Mouse (Mus musculus): ENCODE measurements around the gene Mboat2.

The Mboat2 gene

DNA sequence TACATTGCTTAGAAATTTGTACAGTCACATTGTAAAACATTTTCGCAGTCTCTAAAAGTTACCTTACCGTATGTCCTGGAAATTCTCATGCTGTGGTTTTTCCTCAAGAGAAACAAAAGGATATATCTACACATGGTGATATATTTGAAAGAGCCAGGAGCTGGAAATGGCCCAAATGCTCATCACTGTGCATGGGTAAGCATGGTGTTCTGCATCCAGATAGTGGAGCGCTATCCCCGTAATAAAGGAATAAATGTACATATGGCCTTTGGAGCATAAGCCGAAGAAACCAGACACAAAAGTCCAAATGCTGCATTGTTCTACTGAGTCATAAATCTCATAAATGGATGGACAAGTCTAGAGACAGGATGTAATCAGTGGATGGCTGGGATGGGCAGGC is 72.1 kb downstream of the Mboat2 start:
- no peak for DNase-seq (ENCODE audit: extremely low spot score)

DNA sequence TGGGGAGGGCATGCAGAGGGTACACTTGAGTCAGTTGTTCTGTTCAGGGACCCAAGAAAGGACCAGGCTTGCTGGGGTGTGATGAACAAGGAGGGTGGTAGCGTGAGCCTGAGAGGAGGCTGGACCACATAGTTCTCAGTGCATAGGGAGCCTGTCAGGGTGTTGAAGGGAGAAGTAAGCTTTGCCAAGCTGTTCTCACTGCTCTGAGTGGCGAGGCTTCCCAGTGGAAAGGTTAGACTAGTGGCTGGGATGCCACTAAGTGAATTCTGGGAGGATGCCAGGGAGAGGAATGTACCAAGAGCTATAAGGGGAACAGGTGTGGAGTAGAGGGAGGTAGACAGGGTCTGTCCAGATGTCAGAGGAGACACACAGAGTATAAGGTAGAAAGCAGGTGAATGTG is 77.2 kb downstream of the Mboat2 start:
- no peak for DNase-seq (ENCODE audit: extremely low spot score)

DNA sequence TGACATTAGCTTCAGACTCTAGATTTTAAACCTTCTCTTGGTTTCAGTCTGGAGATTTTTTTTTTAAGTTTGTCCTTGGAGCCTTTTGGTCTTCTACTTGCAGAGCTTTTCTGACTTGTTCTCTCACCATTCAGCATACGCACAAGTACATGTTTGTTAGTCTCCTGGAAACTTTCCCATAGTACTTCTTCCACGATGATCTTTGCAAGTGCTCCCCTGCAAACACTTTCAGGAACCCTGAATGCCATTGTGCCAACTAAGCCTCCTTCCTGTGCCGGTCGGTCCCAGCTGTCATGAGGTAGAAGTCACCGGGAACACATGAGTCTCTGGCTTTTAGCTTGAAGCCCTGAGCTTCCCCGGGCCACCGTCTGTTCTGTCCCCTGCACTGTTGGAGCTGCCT is 79.0 kb downstream of the Mboat2 start:
- DNase-seq (ENCODE audit: extremely low spot score) = no peak

DNA sequence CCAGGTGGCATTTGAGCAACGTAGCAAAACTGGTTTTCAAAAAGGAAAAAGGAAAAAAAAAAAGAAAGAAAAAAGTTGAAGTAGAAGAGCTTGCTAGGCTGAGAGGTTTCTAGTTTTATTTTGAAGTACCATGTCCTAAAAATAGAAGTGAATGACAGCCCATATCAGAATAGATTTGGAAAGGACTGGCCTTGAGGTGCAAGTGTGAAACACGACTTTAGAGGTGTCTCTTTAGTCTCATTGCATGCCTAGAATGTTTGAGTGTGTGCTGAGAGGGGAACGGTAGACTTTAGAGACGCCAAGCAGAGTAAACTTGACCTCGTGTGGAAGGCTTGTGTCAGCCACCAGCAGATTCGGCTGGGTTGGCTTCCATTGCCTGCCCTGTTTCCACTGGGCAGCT is 81.5 kb downstream of the Mboat2 start:
- no peak for DNase-seq (ENCODE audit: extremely low spot score)

DNA sequence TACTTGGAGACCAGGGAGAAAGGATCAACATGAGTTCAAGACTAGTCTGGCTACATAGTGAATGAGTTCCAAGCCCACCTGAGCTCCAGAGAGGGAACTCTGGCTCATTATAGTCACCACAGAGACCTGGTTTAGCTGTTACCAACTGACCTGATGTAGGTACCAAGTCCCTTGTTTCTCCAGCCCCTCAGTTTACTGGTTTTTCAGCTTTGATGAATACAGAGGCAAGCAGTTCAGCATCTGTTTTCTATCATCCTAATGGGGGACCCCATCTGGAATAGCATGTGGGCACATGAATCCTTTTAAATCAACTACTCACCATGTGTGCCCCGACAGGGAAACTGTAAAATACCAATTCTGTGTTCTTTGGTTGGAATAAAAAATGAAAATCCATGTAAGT is 82.2 kb downstream of the Mboat2 start:
- no peak for DNase-seq (ENCODE audit: extremely low spot score)

DNA sequence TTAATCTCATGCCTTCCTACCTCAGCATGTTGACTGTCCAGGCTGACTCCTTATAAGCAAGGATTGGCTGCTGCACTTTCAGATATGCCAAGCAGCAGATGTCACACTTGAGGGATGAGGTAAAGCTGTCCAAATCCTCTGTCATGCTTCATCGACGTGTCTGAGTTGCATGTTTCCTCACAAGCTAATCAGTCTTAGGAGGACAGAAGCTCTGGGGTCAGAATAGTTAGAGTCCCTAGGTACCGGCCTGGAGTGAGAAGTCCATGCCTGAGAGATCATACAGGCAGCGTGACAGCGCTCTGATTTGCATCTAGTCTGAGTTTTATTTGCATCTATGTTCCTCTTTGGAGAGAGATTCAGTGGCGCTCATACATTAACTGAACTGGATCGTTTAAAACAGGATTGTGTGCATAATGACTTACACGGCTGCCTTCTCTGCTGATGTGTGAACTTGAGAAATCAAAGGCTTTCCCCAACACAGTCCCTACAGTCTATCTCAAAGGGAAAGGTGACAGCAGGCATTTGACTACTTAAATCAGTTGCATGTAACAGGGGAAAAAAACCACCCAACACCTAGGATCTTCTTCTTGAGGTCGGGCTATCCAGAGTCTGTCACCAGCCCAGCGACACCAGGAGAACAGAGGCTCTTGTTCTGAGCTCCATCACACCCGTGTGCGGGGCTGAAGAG is 88.0 kb downstream of the Mboat2 start:
- no peak for DNase-seq (ENCODE audit: extremely low spot score)

DNA sequence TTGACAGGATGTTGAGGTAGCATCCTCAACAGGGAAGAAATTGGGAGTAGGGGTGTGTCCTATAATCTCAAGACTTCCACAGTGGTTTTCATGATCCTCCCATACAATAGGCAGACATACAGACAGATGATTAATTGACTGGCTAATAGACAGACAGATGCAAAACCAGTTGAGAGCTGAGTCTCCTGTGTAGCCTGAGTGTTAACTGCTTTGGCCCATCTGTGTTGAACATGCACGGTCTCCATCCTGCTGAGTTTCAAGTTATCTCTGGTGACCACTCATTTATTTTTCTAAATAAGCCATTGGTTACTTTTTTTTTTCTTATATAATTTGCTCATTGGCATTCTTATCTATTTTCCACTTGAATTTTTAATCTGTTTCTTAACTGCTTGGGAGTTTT is 90.2 kb downstream of the Mboat2 start:
- no peak for DNase-seq (ENCODE audit: extremely low spot score)

DNA sequence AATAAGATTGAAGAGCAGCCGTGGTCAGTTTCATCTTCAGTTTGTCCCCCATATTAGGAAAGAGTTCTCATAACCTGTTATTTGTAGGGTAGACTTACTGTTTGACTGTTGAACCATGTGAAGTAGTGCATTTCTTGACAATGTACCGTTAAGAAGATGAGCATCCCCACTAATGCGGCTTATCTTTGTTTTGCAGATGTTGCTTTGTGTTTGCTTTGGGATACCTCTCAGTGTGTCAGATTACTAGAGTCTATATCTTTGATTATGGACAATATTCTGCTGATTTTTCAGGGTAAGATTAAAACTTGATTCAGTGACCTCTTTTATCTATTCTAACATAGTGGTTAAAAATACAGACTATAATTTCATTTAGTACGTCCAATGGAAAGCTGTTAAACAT is 93.3 kb downstream of the Mboat2 start:
- no peak for DNase-seq (ENCODE audit: extremely low spot score)

DNA sequence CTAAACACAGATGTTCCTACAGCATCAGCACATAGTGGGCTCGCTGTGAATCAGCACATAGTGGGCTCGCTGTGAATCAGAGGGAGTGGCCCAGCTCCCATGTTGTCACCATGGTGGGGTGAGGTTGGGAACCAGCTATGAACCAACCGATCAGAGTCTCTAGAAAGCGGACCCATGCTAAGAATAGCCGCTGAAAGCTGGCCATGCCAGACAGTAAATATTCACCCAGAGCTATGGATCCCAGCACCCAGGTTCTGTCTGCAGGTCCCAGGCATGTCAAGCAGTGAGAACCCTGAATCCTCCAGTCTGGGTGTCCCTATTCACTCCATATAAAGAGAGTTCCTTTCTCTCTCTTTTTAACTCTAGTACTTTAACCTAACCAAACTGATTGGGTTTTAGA is 94.6 kb downstream of the Mboat2 start:
- no peak for DNase-seq (ENCODE audit: extremely low spot score)

DNA sequence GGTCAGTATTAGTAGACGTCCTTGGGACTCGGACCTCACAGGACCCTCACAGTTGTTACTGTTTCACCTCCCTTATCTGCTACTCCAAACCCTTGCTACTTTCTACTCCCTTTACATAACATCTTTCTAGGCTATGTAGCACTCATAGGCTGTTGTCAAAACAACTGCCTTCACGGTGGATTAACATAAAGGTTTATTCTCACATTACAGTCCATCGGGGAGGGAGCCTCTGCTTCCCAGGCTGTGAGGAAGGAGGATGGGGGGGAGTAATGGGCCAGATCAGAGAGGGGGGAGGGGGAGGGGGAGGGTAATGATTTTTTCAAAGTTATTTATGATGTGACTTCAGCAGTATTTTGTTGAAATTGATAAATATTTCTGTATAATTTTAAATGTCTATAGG is 95.0 kb downstream of the Mboat2 start:
- DNase-seq (ENCODE audit: extremely low spot score) = no peak

DNA sequence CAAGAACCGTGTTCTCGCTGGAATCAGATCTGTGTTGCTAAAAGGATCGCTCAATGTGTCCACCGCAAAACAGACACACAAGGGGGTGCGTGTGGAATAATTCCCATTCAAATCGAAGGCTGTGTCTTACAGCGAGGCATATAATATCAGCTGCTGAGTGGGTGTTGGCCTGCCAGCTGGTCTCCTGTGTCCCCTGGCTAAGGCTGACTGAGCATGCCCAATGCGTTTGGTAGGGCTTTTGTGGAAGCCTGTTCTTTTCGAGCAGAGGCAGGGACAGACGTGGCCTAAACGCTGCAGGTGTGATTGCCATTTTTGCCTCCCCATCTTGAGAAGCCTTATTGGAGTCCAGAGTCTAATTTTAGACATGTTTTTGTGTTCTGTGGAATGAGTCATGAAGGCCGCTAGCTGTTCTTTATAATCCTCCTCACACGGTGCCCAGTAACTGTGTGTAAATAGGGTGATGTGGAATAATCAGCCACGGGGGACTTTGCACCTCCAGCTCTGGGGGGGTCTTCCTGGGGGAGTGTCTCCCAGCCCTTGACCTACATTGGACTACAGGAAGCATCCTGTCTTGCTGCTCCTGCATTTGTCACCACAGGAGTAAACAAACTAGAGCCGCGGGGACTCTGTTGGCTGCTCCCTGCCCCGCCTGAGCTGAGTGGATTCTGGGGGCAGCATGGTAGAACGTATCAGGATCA is 97.5 kb downstream of the Mboat2 start:
- DNase-seq (ENCODE audit: extremely low spot score) = no peak

DNA sequence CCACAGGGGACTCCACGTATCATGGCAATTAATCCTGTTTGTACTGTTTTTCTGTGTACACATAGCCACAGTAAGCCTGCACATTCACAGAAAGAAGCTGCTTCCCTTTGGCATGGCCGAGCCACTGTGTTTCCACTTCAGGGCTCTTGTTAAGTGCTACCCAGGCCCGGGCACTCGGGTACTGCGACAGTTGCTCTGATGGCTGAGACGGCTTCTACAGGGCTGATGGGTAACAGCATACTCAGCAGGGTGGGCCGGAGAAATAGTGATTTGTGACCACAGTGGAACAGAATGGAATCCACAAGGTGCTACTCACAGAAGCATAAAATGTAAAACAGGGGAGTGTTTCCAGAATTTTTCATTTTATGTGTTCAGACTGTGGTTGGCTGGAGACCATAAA is 98.4 kb downstream of the Mboat2 start:
- DNase-seq (ENCODE audit: extremely low spot score) = no peak

DNA sequence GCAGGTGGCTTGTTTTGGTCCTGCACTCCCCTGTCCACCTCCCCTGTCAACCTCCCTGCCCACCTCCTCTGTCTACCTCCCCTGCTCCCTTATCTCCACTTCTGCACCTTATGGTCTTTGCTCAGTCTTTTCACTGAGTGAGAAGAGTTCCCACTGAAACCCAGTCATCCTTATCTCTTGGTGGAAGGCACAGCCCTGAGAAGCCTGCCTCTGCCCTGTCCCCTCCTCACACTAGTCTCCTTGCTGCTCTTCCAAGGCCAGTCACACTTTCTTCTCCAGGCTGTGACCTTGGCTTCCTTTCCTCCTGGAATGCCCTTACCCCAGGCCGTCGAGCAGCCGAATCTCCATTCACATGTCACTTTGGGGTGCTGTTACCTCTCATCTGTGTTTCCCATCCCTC is 100.1 kb downstream of the Mboat2 start:
- no peak for DNase-seq (ENCODE audit: extremely low spot score)

DNA sequence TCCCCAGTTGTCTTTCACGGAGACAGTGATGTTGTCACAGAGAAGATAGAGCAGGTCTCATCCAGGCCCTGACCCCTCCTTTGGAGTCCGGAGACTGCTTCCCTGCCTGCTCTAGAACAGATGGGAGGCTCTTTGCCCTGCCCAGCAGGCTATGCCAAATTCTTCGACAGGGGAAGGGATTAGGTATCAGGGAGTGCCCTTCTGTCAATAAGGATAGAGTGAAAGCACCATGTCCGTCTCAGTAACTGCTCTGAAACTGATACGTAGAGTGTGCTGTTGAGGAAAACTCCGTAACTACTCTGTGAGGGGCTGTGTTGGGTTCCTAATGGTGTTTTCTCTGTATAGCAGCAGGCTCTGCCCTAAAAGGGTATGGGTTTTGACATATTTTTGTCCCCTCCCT is 101.4 kb downstream of the Mboat2 start:
- DNase-seq (ENCODE audit: extremely low spot score) = no peak

DNA sequence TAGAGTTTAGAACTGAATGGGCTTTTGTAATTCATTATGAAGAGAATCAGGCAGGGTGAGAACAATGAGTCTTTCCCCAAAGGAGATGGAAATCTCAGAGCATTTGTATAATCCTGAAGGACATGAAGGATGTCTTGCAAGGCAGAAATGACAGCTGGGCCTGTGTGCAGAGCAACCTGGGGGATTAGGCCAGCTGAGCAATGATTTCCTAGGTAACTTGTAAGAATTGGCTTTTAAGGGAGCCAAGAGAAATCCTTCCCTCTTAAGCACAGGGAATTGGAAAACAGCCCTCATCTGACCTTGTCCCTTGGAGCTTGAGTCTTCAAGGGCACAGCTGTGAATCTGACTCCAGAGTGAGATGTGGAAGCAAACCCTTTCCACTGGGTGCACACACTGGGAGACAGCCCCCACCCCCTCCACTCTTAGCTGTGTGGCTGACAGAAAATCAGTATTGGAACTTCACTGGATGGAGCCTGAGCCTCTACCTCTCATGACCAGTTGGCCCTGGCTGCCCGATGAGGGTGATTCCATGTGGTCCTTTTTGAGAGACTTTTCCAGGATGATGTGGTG is 102.6 kb downstream of the Mboat2 start:
- DNase-seq (ENCODE audit: extremely low spot score) = no peak

DNA sequence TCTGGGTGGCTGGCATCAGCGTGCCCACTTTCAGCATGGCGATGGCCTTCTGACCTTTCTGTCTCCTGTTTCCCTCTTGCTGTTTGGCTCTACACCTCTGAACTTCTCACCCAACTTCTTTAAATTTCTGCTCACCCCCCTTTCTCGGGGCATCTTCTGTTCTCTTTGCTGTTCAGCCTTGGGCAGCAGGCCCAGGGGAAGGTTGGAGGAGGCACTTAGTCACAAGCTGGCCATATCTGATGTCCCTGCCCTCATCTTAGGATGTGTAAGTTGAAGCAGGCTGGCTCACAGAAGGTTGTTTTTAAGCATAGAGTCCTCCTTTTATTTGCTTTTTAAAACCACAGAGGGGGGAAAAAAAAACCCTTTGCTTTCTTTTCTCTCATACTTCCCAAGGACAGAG is 103.3 kb downstream of the Mboat2 start:
- no peak for DNase-seq (ENCODE audit: extremely low spot score)

DNA sequence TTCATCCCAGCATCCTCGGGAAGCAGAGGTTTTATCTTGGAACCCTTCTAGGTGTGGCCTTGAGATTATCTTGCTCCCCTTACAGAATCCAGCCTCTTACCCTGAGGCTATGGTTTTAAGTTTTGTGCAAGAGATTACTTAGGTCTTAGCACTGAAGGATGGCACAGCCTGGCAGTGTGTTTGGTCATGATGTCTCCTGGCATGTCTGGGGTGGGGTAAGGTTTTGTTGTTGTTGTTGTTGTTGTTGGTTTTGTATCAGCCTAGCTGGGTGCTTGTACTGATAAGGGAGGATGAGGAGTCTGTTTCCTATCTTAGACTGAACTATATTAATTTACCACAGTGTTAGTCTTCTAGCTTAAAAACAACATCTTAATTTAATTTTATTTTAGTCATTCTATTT is 105.6 kb downstream of the Mboat2 start:
- no peak for DNase-seq (ENCODE audit: extremely low spot score)

DNA sequence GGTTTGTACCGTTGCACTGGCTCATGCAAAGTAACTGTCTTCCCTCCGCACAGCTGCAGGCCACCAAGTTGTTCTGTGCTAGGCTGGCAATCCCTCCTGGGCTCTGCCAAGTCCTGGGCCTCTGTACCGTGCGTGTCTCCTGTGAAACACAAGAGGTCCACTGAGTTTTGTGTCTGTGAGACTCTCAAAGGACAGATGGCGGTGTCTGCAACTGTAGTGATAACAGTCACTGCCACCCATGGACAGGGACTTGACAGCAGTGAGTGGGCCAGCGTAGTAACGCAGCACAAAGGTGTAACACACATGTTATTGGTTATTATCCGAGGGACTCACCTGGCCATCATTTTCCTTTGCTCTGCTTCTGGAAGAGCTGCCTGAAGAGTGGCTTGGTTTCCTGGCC is 108.7 kb downstream of the Mboat2 start:
- DNase-seq (ENCODE audit: extremely low spot score) = no peak

DNA sequence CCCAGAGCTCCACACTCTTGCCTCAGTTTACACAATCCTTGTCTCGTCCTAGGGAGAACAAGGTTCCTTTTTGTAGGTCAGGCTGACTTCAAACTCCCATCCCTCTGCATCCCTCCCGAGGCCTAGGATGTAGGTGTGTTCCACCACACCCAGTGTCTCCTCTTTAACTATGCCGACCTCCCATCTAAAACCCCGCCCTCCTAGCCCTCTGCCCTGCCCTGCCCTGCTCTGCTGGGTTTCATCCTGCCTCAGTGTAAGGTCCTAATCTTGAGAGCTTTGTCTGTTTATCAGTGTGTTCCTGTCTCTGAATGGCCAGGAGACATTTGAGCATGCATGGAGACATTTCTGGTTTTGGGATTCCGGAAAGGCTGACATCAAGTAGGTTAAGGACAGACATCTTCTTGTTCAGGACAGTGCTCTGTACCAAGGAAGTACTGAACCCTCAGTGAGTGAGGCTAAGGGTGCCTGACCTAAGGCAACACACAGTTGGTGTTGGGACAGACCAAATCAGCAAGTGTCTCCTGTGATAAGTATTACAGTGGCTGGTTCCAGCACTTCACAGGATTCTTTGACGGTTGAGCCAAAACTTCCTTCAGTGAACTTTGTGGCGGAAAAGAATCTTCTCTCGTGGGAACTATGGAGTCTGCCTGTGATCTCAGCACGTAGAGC is 112.1 kb downstream of the Mboat2 start:
- no peak for DNase-seq (ENCODE audit: extremely low spot score)

DNA sequence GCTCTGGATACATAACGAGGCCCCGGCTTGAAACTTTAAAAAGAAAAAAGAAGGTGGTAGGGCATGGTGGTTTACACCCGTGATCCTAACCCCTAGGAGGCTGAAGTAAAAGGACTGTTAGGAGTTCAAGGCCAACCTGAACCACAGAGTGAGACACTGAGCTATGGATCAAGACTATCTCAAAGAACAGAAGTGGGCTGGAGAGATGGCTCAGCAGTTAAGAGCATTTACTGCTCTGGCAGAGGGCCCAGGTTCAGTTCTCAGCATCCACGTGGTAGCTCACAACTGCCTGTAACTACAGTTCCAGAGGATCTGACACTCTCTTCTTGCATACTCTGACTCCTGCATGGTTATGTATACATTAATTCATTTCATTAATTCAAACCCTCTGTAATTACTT is 112.7 kb downstream of the Mboat2 start:
- no peak for DNase-seq (ENCODE audit: extremely low spot score)

DNA sequence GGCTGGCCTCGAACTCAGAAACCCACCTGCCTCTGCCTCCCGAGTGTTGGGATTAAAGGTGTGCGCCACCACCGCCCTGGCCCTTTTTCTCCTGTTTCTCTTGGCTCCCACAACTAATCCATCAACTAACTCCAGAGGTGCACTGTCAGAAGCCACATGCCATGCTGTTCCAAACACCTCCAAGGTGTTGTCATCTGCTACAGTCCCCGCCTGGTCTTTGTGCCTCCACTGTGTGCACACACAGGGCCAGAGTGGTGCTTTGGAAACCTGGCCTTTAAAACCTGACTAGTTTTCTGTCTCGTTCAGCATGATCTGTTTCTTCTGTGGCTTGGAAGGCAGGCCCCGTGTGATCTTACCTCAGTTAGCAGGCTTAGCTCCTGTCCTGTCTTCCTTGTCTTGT is 113.9 kb downstream of the Mboat2 start:
- no peak for DNase-seq (ENCODE audit: extremely low spot score)

DNA sequence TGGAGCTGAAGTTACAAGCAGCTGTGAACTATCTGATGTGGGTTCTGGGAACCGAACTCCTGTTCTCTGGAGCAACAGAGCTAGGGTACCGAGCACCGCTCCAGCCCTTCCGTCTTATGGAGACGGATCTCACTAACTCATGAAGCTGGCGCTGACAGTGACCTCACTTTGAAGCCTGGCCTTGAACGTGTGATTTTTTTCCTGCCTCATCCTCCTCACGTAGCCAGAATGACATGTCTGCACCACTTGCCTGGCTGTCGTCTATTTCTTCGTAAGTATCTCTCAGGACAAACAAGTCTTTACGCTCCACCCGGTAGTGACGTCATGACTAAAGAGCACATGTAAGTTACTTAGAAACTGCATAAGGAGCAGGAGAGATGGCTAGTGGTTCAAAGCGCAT is 116.4 kb downstream of the Mboat2 start:
- DNase-seq (ENCODE audit: extremely low spot score) = no peak

DNA sequence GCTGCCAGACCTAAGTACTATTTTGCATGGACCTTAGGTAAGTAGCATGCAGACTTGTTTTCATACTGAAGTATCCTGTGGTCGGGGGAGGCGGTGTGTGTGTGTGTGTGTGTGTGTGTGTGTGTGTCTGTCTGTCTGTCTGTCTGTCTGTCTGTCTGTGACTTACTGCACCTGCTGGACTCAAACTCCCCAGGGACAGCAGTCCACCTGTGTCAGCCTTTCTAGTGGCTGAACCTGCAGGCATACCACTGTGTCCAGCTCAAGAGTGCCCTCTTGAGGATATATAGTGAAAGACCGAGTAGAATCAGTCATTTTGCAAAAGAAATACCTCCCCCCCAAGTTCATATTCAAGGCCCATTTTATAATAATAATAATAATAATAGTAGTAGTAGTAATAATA is 117.7 kb downstream of the Mboat2 start:
- DNase-seq (ENCODE audit: extremely low spot score) = peak; percentile 37

Measured in embryo, embryonic 9.5 days (tissue).